Mouse (Mus musculus) 3T3-L1 (cell line): ENCODE measurements at regions not wholly inside any gene's neighbourhood (a gene's known extent, or its start where the extent isn't known, plus 50 kb on each side); places are given as distances from the start of the nearest gene placed in this dataset.

Experiments
- DNase-seq: peaks from one replicate; pipeline ENCODE4 v3.0.0-alpha.2; 2015; ENCODE audit warnings: low read depth, low spot score

GRCm38 (mm10) chr7:37376207-37376606, 397.2 kb downstream of the Zfp536 start:
- no peak for DNase-seq

- no peak for DNase-seq
Measured at GRCm38 (mm10) chr7:37377889-37378521, 395.4 kb downstream of the Zfp536 start.

- no peak for DNase-seq
Measured at GRCm38 (mm10) chr7:37387871-37388270, 385.6 kb downstream of the Zfp536 start.

GRCm38 (mm10) chr7:37388843-37389702, 384.4 kb downstream of the Zfp536 start:
- no peak for DNase-seq

- no peak for DNase-seq
Measured at GRCm38 (mm10) chr7:37389703-37390087, 383.7 kb downstream of the Zfp536 start.

- DNase-seq: no peak
Measured at GRCm38 (mm10) chr7:37390271-37390670, 383.2 kb downstream of the Zfp536 start.

- no peak for DNase-seq
Measured at GRCm38 (mm10) chr7:37392122-37392521, 381.3 kb downstream of the Zfp536 start.

GRCm38 (mm10) chr7:37392604-37393003, 380.8 kb downstream of the Zfp536 start:
- DNase-seq: no peak

GRCm38 (mm10) chr7:37393071-37393470, 380.4 kb downstream of the Zfp536 start:
- DNase-seq: no peak

GRCm38 (mm10) chr7:37394965-37395426, 378.4 kb downstream of the Zfp536 start:
- DNase-seq: no peak

GRCm38 (mm10) chr7:37395881-37396513, 377.4 kb downstream of the Zfp536 start:
- DNase-seq: no peak

GRCm38 (mm10) chr7:37403483-37403882, 370.0 kb downstream of the Zfp536 start:
- DNase-seq: no peak

GRCm38 (mm10) chr7:37413350-37413749, 360.1 kb downstream of the Zfp536 start:
- DNase-seq: no peak

- no peak for DNase-seq
Measured at GRCm38 (mm10) chr7:37421704-37422103, 351.7 kb downstream of the Zfp536 start.
